Mouse (Mus musculus) E14TG2a.4 (cell line): ENCODE results near the gene Prcd.

Experiments
- CTCF ChIP-seq: conservative IDR thresholded peaks from 2 replicates; pipeline ENCODE4 v1.5.1; 2014; ENCODE audit warnings: low read length
- NANOG ChIP-seq: IDR thresholded peaks from 2 replicates; pipeline ENCODE4 v1.6.1; 2014; ENCODE audit warnings: borderline replicate concordance, low read length, mixed read lengths
- POU5F1 ChIP-seq: IDR thresholded peaks from 2 replicates; pipeline ENCODE4 v1.6.1; 2014; ENCODE audit warnings: low read length, borderline replicate concordance

- TF ChIP-seq CTCF (no peak), POU5F1 (no peak), NANOG (no peak)
These were observed 7.2 kb upstream of the Prcd start for GRCm38 (mm10) chr11:116646136-116646535.
